8 mouse cellular contexts compared by ENCODE assay signal in the genomic region with DNA sequence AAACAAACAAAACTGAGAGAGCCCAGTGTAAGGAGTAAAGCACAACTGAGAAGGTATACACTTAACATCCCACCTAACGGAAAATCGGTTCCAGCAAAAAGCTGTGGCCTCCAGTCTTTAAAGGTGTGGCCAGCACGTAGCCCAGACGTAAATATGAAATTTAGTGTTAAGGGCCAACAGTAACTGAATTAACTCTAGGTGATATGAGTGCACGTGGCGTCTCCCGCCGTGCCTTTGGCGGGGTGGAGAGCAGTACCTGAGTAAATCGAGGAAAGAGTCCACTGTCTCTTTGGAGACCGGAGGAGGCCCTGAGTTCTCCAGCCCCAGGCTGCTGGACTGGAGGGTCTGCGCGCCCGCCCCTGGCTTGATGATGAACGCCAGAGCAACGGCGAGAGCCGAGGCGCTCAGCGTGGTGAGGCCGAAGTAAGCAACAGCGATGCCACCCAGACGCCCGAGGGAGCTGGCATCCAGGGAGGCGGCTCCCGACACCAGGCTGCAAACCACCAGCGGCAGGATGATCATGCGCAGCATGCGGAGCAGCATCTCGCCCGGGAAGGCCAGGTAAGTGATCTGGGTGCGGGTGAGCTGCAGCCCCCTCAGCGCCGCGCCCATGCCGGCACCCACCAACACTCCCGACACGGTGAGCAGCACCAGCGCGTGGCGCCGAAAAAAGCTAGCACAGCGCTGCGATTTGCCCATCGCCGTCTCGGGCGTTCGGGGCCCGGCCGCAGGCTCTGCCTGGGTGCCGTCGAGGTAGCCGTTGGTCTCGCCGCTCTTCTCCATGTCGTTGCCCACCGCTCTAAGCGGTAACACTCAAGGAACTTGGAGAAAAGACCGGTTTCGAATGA. TPM values are rescaled to one million over a fixed set of nuclear protein-coding genes. Genes with fewer than 3 reads are reported as not detected.
DNase-seq lines count a peak whose midpoint lies in the region; ATAC-seq and TF ChIP-seq lines count a peak whose summit lies in the region.

No protein-coding gene starts in this region.

- peak overlapping the region; percentile 91 for H3K27ac ChIP-seq in limb, embryonic 15.5 days
- peak overlapping the region; percentile 98 for H3K27ac ChIP-seq in midbrain, embryonic 15.5 days
- peak overlapping the region; percentile 97 for H3K27ac ChIP-seq in stomach, postnatal 0 days (replicated peaks)

- H3K4me1 ChIP-seq in limb, embryonic 15.5 days, result peaks cover 18% of the 10 kb centered on the region
- H3K4me1 ChIP-seq in midbrain, embryonic 15.5 days, result peaks cover 27% of the 10 kb centered on the region
- H3K4me1 ChIP-seq in stomach, postnatal 0 days (replicated peaks; ENCODE audit: control insufficient read depth, insufficient read depth), result 0 out of 2 replicates have a peak, but pooled peaks cover 2% of the 10 kb centered on the region

- H3K9me3 ChIP-seq in limb, embryonic 15.5 days, result no peaks in the 10 kb centered on the region
- H3K9me3 ChIP-seq in midbrain, embryonic 15.5 days, result no peaks in the 10 kb centered on the region
- no peaks in the 10 kb centered on the region for H3K9me3 ChIP-seq in stomach, postnatal 0 days (ENCODE audit: control insufficient read depth, low read length)

- peak; percentile 78 for DNase-seq in A20 (ENCODE audit: low read depth, low spot score)
- peak; percentile 63 for DNase-seq in embryo, embryonic 11 days
- peak; percentile 30 for DNase-seq in kidney, adult 9 months
- DNase-seq in stomach, postnatal 0 days (ENCODE audit: low spot score), result peak; percentile 53

- under 1% methylated on average over 61 of the region's 61 CpGs for WGBS in limb, embryonic 15.5 days
- WGBS in midbrain, embryonic 15.5 days, result 1% methylated on average over 61 of the region's 61 CpGs
- WGBS in stomach, postnatal 0 days, result 1% methylated on average over 61 of the region's 61 CpGs

- peak overlapping the region; percentile 61 for H3K9ac ChIP-seq in limb, embryonic 15.5 days
- H3K9ac ChIP-seq in midbrain, embryonic 15.5 days, result peak overlapping the region; percentile 82
- H3K9ac ChIP-seq in stomach, postnatal 0 days (ENCODE audit: low read length), result peak overlapping the region; percentile 77

- H3K4me2 ChIP-seq in limb, embryonic 15.5 days, result peak overlapping the region; percentile 95
- peak overlapping the region; percentile 86 for H3K4me2 ChIP-seq in midbrain, embryonic 15.5 days
- H3K4me2 ChIP-seq in stomach, postnatal 0 days (replicated peaks; ENCODE audit: low read depth), result peak overlapping the region; percentile 98

- TF ChIP-seq CTCF in stomach, postnatal 0 days (IDR thresholded peaks at IDR 0.05; ENCODE audit: low read depth), result no peak

- no peak for TF ChIP-seq EP300 in stomach, postnatal 0 days (optimal IDR thresholded peaks at IDR 0.05)

- ATAC-seq in activated CD4-positive, CD25-positive, alpha-beta regulatory T cell, adult 4 months, result peak; percentile 3
- ATAC-seq in granulocyte monocyte progenitor cell, adult 5-6 weeks (replicated peaks; ENCODE audit: poor library complexity, severe bottlenecking), result peak; percentile 1; the same call in 1 of the 2 replicates
- peak; percentile 2 for ATAC-seq in limb, embryonic 15.5 days (ENCODE audit: insufficient number of reproducible peaks, low FRiP score, low TSS enrichment, low read depth)
- peak; percentile 56; the same call in 1 of the 2 replicates for ATAC-seq in midbrain, embryonic 15.5 days (replicated peaks)
- peak; percentile 6 for ATAC-seq in stomach, postnatal 0 days (ENCODE audit: low FRiP score, low TSS enrichment)

- H3K36me3 ChIP-seq in limb, embryonic 15.5 days, result no peaks in the 10 kb centered on the region
- H3K36me3 ChIP-seq in midbrain, embryonic 15.5 days (replicated peaks), result no peaks in the 10 kb centered on the region
- no peaks in the 10 kb centered on the region for H3K36me3 ChIP-seq in stomach, postnatal 0 days (ENCODE audit: control insufficient read depth, insufficient read depth, low read length)

- peak overlapping the region; percentile 66 for H3K4me3 ChIP-seq in limb, embryonic 15.5 days
- H3K4me3 ChIP-seq in midbrain, embryonic 15.5 days, result peak overlapping the region; percentile 84
- H3K4me3 ChIP-seq in stomach, postnatal 0 days (ENCODE audit: low read depth, low read length), result peak overlapping the region; percentile 69

- H3K27me3 ChIP-seq in limb, embryonic 15.5 days, result no peaks in the 10 kb centered on the region
- no peaks in the 10 kb centered on the region for H3K27me3 ChIP-seq in midbrain, embryonic 15.5 days (replicated peaks)
- no peaks in the 10 kb centered on the region for H3K27me3 ChIP-seq in stomach, postnatal 0 days (ENCODE audit: control insufficient read depth, insufficient read depth, low read length)

RNA-seq across cellular contexts. Expression of a gene that starts 0.6 kb away (rescaled TPM):
- under 1 TPM in 1 of 2 experiments, not detected in 1; 0.46 TPM for polyA plus RNA-seq in activated CD4-positive, CD25-positive, alpha-beta regulatory T cell, adult 4 months (2017; shearing (Covaris generic))
- 0.73 and 1.2 TPM in 2 replicates for total RNA-seq in granulocyte monocyte progenitor cell, adult 5-6 weeks (2014; fragmentation: Nextera tagmentation)
- total RNA-seq in granulocyte monocyte progenitor cell, adult 5-6 weeks (2017), result 0.36 and 0.47 TPM in 2 replicates
- polyA plus RNA-seq in limb, embryonic 15.5 days (2015; fragmentation: Nextera tagmentation; extraction: Ambion mirVana), result 19.1 and 20.6 TPM in 2 replicates
- polyA plus RNA-seq in midbrain, embryonic 15.5 days (2015; fragmentation: Nextera tagmentation; extraction: Ambion mirVana), result 60.0 and 61.7 TPM in 2 replicates
- 7.2 and 8.7 TPM in 2 replicates for polyA plus RNA-seq in stomach, postnatal 0 days (2015; fragmentation: Nextera tagmentation; extraction: Ambion mirVana)

Comparison
In these comparisons a context has a peak if more than half of its experiments do, and no peak if none do; other contexts are left out.
1. Peak in every context shown above with its lines: DNase-seq, ATAC-seq, H3K4me3 ChIP-seq and H3K27ac ChIP-seq.
2. ATAC-seq: peak in every context shown above with its lines; median percentile 56 in midbrain, embryonic 15.5 days; 6 in stomach, postnatal 0 days; 3 in activated CD4-positive, CD25-positive, alpha-beta regulatory T cell, adult 4 months; 2 in limb, embryonic 15.5 days; 1 in granulocyte monocyte progenitor cell, adult 5-6 weeks.